Mouse (Mus musculus) small intestine, adult 2 months (tissue): ENCODE measurements around the gene Bmp6. TPM values are rescaled to one million over a fixed set of nuclear protein-coding genes. Genes with fewer than 3 reads are reported as not detected.

ENCODE experiments used
- H3K27ac ChIP-seq: fragments of 200-500 bp; 2 replicates; pipeline ENCODE4 v1.5.1; 2012; ENCODE audit warnings: low read depth, low read length, control low read depth, inconsistent platforms; ENCODE audit not compliant: insufficient read depth
- H3K27me3 ChIP-seq: fragments of 200-500 bp; 2 replicates; pipeline ENCODE4 v1.6.1; 2012; ENCODE audit warnings: mild to moderate bottlenecking, moderate library complexity, low read length, inconsistent platforms; ENCODE audit not compliant: control insufficient read depth, insufficient read depth
- H3K36me3 ChIP-seq: fragments of 200-500 bp; 2 replicates; pipeline ENCODE4 v1.6.1; 2012; ENCODE audit warnings: mild to moderate bottlenecking, low read length, control low read depth, inconsistent platforms; ENCODE audit not compliant: control insufficient read depth, insufficient read depth
- H3K4me1 ChIP-seq: fragments of 200-500 bp; 2 replicates; pipeline ENCODE4 v1.6.1; 2012; ENCODE audit warnings: low read length, inconsistent platforms, mixed read lengths; ENCODE audit not compliant: control insufficient read depth, insufficient read depth, insufficient read length
- H3K4me3 ChIP-seq: fragments of 200-500 bp; 2 replicates; pipeline ENCODE4 v1.5.1; 2012; ENCODE audit warnings: low read depth, mild to moderate bottlenecking, control low read depth, inconsistent platforms, low read length, moderate library complexity
- CTCF ChIP-seq: fragments of 200-500 bp; IDR thresholded peaks from 2 replicates; pipeline ENCODE4 v1.5.1; 2012; ENCODE audit warnings: low read depth, mild to moderate bottlenecking, control low read depth, inconsistent platforms, low read length, moderate library complexity, mixed read lengths; ENCODE audit not compliant: insufficient replicate concordance, insufficient read length; ENCODE audit errors: extremely low read depth
- POLR2A ChIP-seq: fragments of 200-500 bp; IDR thresholded peaks from 2 replicates; pipeline ENCODE4 v1.6.1; 2012; ENCODE audit warnings: low read depth, mild to moderate bottlenecking, control low read depth, inconsistent platforms, low read length, moderate library complexity
- WGBS: fragments of 180-500 bp; shearing (Covaris S2); methylation state at CpG from one replicate; pipeline ENCODE4 v1.1.7; 2018; 5-methylcytosine and 5-hydroxymethylcytosine counted together
- polyA plus RNA-seq: library from polyadenylated mRNA; depleted of rRNA; stranded (reverse); fragments of >200 nt; gene quantifications from 2 replicates; pipeline ENCODE4 v1.2.3, GENCODE M21; 2012; rRNA removed

The Bmp6 gene
- 2.9 and 5.2 TPM in 2 replicates for polyA plus RNA-seq

DNA sequence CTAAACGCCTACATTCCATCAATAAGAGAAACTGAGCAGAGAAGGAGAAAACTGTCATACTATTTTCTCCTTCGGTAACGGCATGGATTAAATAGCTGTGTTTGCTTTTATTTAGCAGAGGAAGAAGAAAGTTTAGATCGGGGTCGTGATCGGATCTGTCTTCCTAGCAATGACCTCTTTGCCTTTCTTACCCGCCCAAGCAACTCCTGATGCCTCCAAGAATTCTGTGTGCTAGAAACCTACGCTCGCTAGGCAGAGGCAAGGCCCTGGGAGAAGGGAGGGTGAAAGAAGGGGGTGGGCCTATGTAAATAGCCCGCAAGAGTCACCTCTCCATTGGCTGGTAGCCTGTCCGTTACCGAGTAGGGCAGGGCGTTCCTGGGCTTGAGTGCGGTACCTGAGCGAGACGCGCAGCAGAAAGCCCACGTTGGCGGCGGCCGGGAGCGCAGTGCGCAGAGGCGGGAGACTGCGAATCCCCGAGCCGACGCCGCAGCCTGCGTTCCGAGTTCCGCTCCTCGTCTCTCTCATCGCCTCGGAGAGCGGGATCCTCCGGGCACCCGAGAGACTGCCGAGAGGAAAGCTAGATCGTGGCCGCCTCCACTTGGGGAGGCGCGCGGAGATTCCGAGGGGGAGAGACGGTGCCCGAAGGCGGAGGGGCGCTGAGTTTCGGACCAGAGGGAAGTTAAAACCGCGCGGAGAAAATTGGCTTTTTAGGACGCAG lies at the start of gene Bmp6:
Bmp6 (plus strand) TSS at position 395 of the 718 bp plus-strand sequence.
- Histone ChIP-seq H3K27ac (no peak within 1 kb of the TSS), H3K4me3 (peak within 1 kb of the TSS; percentile 63), H3K4me1 (peaks cover 7% of the 10 kb centered on the region), H3K36me3 (no peaks in the 10 kb centered on the region), H3K27me3 (peaks cover 33% of the 10 kb centered on the region)
- WGBS: 3% methylated on average over 54 of the region's 54 CpGs
- TF ChIP-seq CTCF (no peak), POLR2A (no peak; the same call in 1 of the 2 replicates)

DNA sequence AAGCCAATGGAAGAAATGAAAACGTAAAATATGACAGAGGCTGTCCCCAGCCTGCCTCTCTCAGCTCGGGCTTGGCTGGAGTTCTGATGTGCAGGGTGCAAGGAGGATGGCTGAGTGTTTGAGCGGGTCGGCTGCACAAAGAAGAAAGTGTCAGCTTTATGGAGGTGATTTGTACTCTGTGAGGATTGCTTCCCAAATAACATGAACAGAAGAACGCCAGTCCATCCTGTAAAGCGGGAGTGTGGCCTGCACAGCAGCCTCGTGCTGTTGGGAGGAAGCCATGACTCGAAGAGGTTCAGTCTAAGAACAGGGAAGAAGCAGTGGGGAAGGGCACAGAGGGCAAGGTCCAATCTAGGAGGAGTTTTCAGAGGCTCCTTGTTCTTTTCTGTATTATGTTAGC lies 48.7 kb upstream of the Bmp6 start:
- no peaks in the 10 kb centered on the region for H3K27me3 ChIP-seq
- peaks cover 7% of the 10 kb centered on the region for H3K4me1 ChIP-seq
- TF ChIP-seq CTCF: no peak
- TF ChIP-seq POLR2A: no peak
- 25% methylated on average over 8 of the region's 8 CpGs for WGBS
- H3K4me3 ChIP-seq: no peak overlapping the region
- H3K36me3 ChIP-seq: no peaks in the 10 kb centered on the region
- H3K27ac ChIP-seq: 0 out of 2 replicates have a peak overlapping the region, but pooled peaks have one; percentile 35

DNA sequence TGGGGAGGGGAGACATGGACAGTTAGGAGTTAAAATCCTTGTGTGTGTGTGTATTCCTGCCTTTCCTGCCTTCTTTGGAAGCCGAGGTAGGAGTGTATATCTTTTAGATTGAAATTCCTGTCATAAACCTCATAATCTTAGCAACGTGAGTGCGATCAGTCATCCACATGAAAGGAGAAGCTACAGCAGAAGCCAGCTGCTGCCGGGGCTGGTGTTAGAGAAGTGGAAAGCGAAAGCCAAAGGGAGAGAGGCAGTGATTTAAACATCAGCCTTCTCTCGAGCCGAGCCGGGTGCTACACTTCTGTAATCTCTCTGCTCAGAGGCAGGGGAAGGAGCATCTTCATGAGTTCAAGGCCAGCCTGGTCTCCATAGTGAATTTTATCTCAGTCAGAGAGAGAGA lies 48.3 kb upstream of the Bmp6 start:
- WGBS: 8% methylated on average over 8 of the region's 8 CpGs
- H3K4me3 ChIP-seq: peak overlapping the region; percentile 7
- H3K4me1 ChIP-seq: peaks cover 7% of the 10 kb centered on the region

GRCm38 (mm10) chr13:38311125-38311524 lies 33.8 kb upstream of the Bmp6 start:
- no peak for TF ChIP-seq POLR2A
- TF ChIP-seq CTCF: no peak
- Histone ChIP-seq H3K4me3 (no peak overlapping the region), H3K27me3 (no peaks in the 10 kb centered on the region), H3K36me3 (no peaks in the 10 kb centered on the region), H3K27ac (no peak overlapping the region), H3K4me1 (peaks cover 12% of the 10 kb centered on the region; the same call in 1 of the 2 replicates)
- 32% methylated on average over 3 of the region's 3 CpGs for WGBS

More for the DNA sequence above, 48.3 kb upstream of the Bmp6 start:
- Histone ChIP-seq H3K27me3 (no peaks in the 10 kb centered on the region), H3K36me3 (no peaks in the 10 kb centered on the region), H3K27ac (peak overlapping the region; percentile 35)
- TF ChIP-seq POLR2A: no peak
- TF ChIP-seq CTCF: no peak

GRCm38 (mm10) chr13:38312357-38313040 lies 32.4 kb upstream of the Bmp6 start:
- no peak overlapping the region for H3K27ac ChIP-seq
- peaks cover 3% of the 10 kb centered on the region; the same call in 1 of the 2 replicates for H3K4me1 ChIP-seq
- H3K27me3 ChIP-seq: no peaks in the 10 kb centered on the region
- TF ChIP-seq POLR2A (no peak), CTCF (no peak)
- WGBS: 38% methylated on average over 12 of the region's 12 CpGs
- peak overlapping the region; percentile 40 for H3K4me3 ChIP-seq
- H3K36me3 ChIP-seq: no peaks in the 10 kb centered on the region

DNA sequence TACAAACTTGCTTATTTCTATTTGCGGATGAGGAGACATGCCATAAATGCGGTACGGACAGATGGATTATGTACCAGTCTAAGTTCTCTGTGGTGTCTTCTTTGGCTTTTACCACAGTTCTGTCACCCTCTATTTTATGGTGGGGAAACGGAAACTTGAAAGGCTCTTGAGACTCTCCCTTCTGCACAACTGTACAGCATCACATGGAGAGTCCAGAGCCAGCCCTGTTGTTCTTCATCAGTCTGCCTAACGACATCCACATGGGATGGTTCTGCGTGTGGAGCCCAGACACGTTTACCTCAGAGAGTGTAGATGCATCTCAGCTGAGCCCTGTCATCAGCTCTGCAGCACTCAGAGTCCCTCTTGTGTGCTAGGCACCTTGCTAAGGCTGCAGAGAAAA lies 30.3 kb upstream of the Bmp6 start:
- WGBS: 78% methylated on average over 7 of the region's 7 CpGs
- no peak for TF ChIP-seq CTCF
- TF ChIP-seq POLR2A: no peak

GRCm38 (mm10) chr13:38318418-38318817 lies 26.5 kb upstream of the Bmp6 start:
- no peak overlapping the region for H3K4me3 ChIP-seq
- no peak for TF ChIP-seq CTCF
- no peak for TF ChIP-seq POLR2A
- H3K4me1 ChIP-seq: no peaks in the 10 kb centered on the region
- H3K27me3 ChIP-seq: no peaks in the 10 kb centered on the region
- 91% methylated on average over 1 of the region's 1 CpGs for WGBS
- H3K27ac ChIP-seq: no peak overlapping the region
- no peaks in the 10 kb centered on the region for H3K36me3 ChIP-seq

More for the DNA sequence above, 30.3 kb upstream of the Bmp6 start:
- Histone ChIP-seq H3K27ac (no peak overlapping the region), H3K27me3 (no peaks in the 10 kb centered on the region), H3K4me1 (peaks cover 3% of the 10 kb centered on the region; the same call in 1 of the 2 replicates), H3K36me3 (no peaks in the 10 kb centered on the region), H3K4me3 (no peak overlapping the region)
